Mouse (Mus musculus): ENCODE measurements around the gene Crhbp.

- TF ChIP-seq CTCF (IDR thresholded peaks at IDR 0.05; ENCODE audit: low read depth, low read length) (no peak), POLR2AphosphoS5 (IDR thresholded peaks at IDR 0.05; ENCODE audit: insufficient replicate concordance, low read depth, low read length) (no peak), TAL1 (conservative IDR thresholded peaks at IDR 0.05; ENCODE audit: low read depth, low read length) (no peak)
Observed at GRCm38 (mm10) chr13:95444291-95444690, 433 bp downstream of the Crhbp start.

All from G1E (cell line).